Mouse (Mus musculus): Measurements from ENCODE around the gene Gm11639.

Gene Gm11639

GRCm38 (mm10) chr11:104685548-104685947, at the start of gene Gm11639:
Gm11639 (plus strand) TSS chr11:104685707.
- no peak for DNase-seq

GRCm38 (mm10) chr11:104637010-104637409, 48.5 kb upstream of the Gm11639 start:
- no peak for DNase-seq

- DNase-seq, result no peak
These were observed 47.5 kb upstream of the Gm11639 start for GRCm38 (mm10) chr11:104638006-104638405.

GRCm38 (mm10) chr11:104638906-104639305, 46.6 kb upstream of the Gm11639 start:
- DNase-seq, result no peak

- DNase-seq, result no peak
These were observed 45.9 kb upstream of the Gm11639 start for GRCm38 (mm10) chr11:104639634-104640033.

GRCm38 (mm10) chr11:104640894-104641293, 44.6 kb upstream of the Gm11639 start:
- DNase-seq, result no peak

GRCm38 (mm10) chr11:104643236-104643635, 42.3 kb upstream of the Gm11639 start:
- no peak for DNase-seq

- no peak for DNase-seq
These were observed 40.1 kb upstream of the Gm11639 start for GRCm38 (mm10) chr11:104645402-104645801.

- no peak for DNase-seq
These were observed 39.3 kb upstream of the Gm11639 start for GRCm38 (mm10) chr11:104646173-104646572.

- DNase-seq, result no peak
These were observed 38.9 kb upstream of the Gm11639 start for GRCm38 (mm10) chr11:104646611-104647010.

GRCm38 (mm10) chr11:104647188-104647867, 38.2 kb upstream of the Gm11639 start:
- DNase-seq, result no peak

GRCm38 (mm10) chr11:104648571-104648970, 36.9 kb upstream of the Gm11639 start:
- peak; percentile 64 to 68 for DNase-seq

- DNase-seq, result peak in 1 of 2 experiments; percentile 31
These were observed 24.9 kb upstream of the Gm11639 start for GRCm38 (mm10) chr11:104660599-104660998.

- DNase-seq, result peak; percentile 45 to 61
These were observed 24.4 kb upstream of the Gm11639 start for GRCm38 (mm10) chr11:104661106-104661505.

- DNase-seq, result peak; percentile 62 to 64
These were observed 23.8 kb upstream of the Gm11639 start for GRCm38 (mm10) chr11:104661531-104662205.

GRCm38 (mm10) chr11:104662573-104662972, 22.9 kb upstream of the Gm11639 start:
- DNase-seq, result no peak

GRCm38 (mm10) chr11:104663241-104663877, 22.1 kb upstream of the Gm11639 start:
- no peak for DNase-seq

GRCm38 (mm10) chr11:104663878-104664261, 21.6 kb upstream of the Gm11639 start:
- DNase-seq, result peak in 1 of 2 experiments; percentile 18

GRCm38 (mm10) chr11:104664441-104664840, 21.1 kb upstream of the Gm11639 start:
- no peak for DNase-seq

- DNase-seq, result peak; percentile 54 to 65
These were observed 18.1 kb upstream of the Gm11639 start for GRCm38 (mm10) chr11:104667399-104667798.

GRCm38 (mm10) chr11:104673412-104673811, 12.1 kb upstream of the Gm11639 start:
- no peak for DNase-seq

- no peak for DNase-seq
These were observed 10.7 kb upstream of the Gm11639 start for GRCm38 (mm10) chr11:104674768-104675167.

- DNase-seq, result no peak
These were observed 7.7 kb downstream of the Gm11639 start for GRCm38 (mm10) chr11:104693235-104693634.

- no peak for DNase-seq
These were observed 18.6 kb downstream of the Gm11639 start for GRCm38 (mm10) chr11:104704097-104704496.

Data from thymus, postnatal 36 days (tissue).